Mouse (Mus musculus): ENCODE results near the gene Mrpl27.

DNA sequence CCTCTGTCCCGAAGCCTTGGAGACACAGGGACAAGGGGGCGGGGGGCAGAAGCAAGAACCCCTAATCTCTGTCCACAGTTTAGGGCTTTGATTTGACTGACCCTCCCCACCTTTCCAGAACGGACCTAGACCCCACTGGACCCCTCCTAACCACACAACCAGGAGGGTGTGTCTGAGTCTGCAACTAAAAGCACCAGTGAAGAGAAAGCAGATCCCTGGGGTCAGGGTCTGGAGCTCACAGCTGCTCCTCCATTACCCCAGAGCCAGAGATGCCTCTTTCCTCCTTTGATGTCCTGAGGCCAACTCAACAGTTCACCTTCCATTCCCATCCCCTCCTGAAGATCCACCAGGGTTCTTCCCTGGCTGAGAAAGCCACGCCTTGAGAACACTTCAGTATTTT lies 22.7 kb downstream of the Mrpl27 start:
- TF ChIP-seq CTCF (IDR thresholded peaks at IDR 0.05; ENCODE audit: low read depth) = no peak
- no peak for TF ChIP-seq EP300 (IDR thresholded peaks at IDR 0.05; ENCODE audit: low read depth)

All from liver, postnatal 0 days (tissue).